Mouse (Mus musculus): ENCODE measurements around the gene Tep1. TPM values are rescaled to one million over a fixed set of nuclear protein-coding genes. Genes with fewer than 3 reads are reported as not detected.

Tep1 gene
- total and polyA plus RNA-seq, 2 experiments from 2014 or later, result 1.2 to 2.4 TPM

GRCm38 (mm10) chr14:50897374-50897765 is 27.0 kb upstream of the Tep1 start, which contains the start of gene Klhl33:
Gene Klhl33, minus strand, starts transcription at chr14:50897507.
- no peak for ATAC-seq
- DNase-seq, result no peak
- H3K4me2 ChIP-seq (ENCODE audit: low read depth), result peak within 1 kb of the TSS; percentile 83
- H3K27ac ChIP-seq (ENCODE audit: low read depth, low read length), result peak within 1 kb of the TSS; percentile 15; the same call in 1 of the 2 replicates
- peak within 1 kb of the TSS; percentile 56 for H3K9ac ChIP-seq
- no peaks in the 10 kb centered on the region; the same call in 1 of the 2 replicates for H3K4me1 ChIP-seq (ENCODE audit: insufficient read depth)
- WGBS, result 27% methylated on average over 7 of the region's 7 CpGs
- no peaks in the 10 kb centered on the region for H3K9me3 ChIP-seq (ENCODE audit: low read length)
- no peak for TF ChIP-seq CTCF (IDR thresholded peaks at IDR 0.05; ENCODE audit: low read depth)
- H3K4me3 ChIP-seq (ENCODE audit: low read depth, low read length), result peak within 1 kb of the TSS; percentile 45
- H3K27me3 ChIP-seq (ENCODE audit: insufficient read depth, low read length), result no peaks in the 10 kb centered on the region
- H3K36me3 ChIP-seq (ENCODE audit: insufficient read depth), result no peaks in the 10 kb centered on the region

- H3K27me3 ChIP-seq (ENCODE audit: insufficient read depth, low read length), result no peaks in the 10 kb centered on the region
- no peaks in the 10 kb centered on the region; the same call in 1 of the 2 replicates for H3K4me1 ChIP-seq (ENCODE audit: insufficient read depth)
- peak; percentile 83 for ATAC-seq
- no peaks in the 10 kb centered on the region for H3K36me3 ChIP-seq (ENCODE audit: insufficient read depth)
- peak; percentile 58 for DNase-seq
- WGBS, result 14% methylated on average over 23 of the region's 23 CpGs
- H3K4me2 ChIP-seq (ENCODE audit: low read depth), result peak overlapping the region; percentile 83
- H3K4me3 ChIP-seq (ENCODE audit: low read depth, low read length), result peak overlapping the region; percentile 45
- H3K9ac ChIP-seq, result peak overlapping the region; percentile 56
- TF ChIP-seq CTCF (IDR thresholded peaks at IDR 0.05; ENCODE audit: low read depth), result no peak
- peak overlapping the region; percentile 15; the same call in 1 of the 2 replicates for H3K27ac ChIP-seq (ENCODE audit: low read depth, low read length)
- H3K9me3 ChIP-seq (ENCODE audit: low read length), result no peaks in the 10 kb centered on the region
Measured at GRCm38 (mm10) chr14:50896747-50897373, 26.5 kb upstream of the Tep1 start.

GRCm38 (mm10) chr14:50895985-50896746 is 25.8 kb upstream of the Tep1 start:
- peak; percentile 42 for ATAC-seq
- no peak for TF ChIP-seq CTCF (IDR thresholded peaks at IDR 0.05; ENCODE audit: low read depth)
- no peaks in the 10 kb centered on the region; the same call in 1 of the 2 replicates for H3K4me1 ChIP-seq (ENCODE audit: insufficient read depth)

GRCm38 (mm10) chr14:50895407-50895806 is 25.0 kb upstream of the Tep1 start:
- no peak overlapping the region for H3K4me3 ChIP-seq (ENCODE audit: low read depth, low read length)
- TF ChIP-seq CTCF (IDR thresholded peaks at IDR 0.05; ENCODE audit: low read depth), result no peak
- H3K4me2 ChIP-seq (ENCODE audit: low read depth), result no peak overlapping the region

More at GRCm38 (mm10) chr14:50895985-50896746, 25.8 kb upstream of the Tep1 start:
- Histone ChIP-seq H3K4me3 (ENCODE audit: low read depth, low read length) (peak overlapping the region; percentile 45), H3K36me3 (ENCODE audit: insufficient read depth) (no peaks in the 10 kb centered on the region), H3K27me3 (ENCODE audit: insufficient read depth, low read length) (no peaks in the 10 kb centered on the region), H3K9ac (peak overlapping the region; percentile 56), H3K27ac (ENCODE audit: low read depth, low read length) (peak overlapping the region; percentile 15; the same call in 1 of the 2 replicates), H3K9me3 (ENCODE audit: low read length) (no peaks in the 10 kb centered on the region), H3K4me2 (ENCODE audit: low read depth) (peak overlapping the region; percentile 83)
- WGBS, result 12% methylated on average over 19 of the region's 19 CpGs
- DNase-seq, result peak; percentile 18

GRCm38 (mm10) chr14:50892541-50893459 is 22.4 kb upstream of the Tep1 start:
- no peaks in the 10 kb centered on the region for H3K27me3 ChIP-seq (ENCODE audit: insufficient read depth, low read length)
- WGBS, result 84% methylated on average over 22 of the region's 22 CpGs
- H3K4me3 ChIP-seq (ENCODE audit: low read depth, low read length), result no peak overlapping the region
- no peak for ATAC-seq
- H3K4me1 ChIP-seq (ENCODE audit: insufficient read depth), result no peaks in the 10 kb centered on the region; the same call in 1 of the 2 replicates
- H3K27ac ChIP-seq (ENCODE audit: low read depth, low read length), result no peak overlapping the region
- no peak for TF ChIP-seq CTCF (IDR thresholded peaks at IDR 0.05; ENCODE audit: low read depth)
- no peak overlapping the region for H3K4me2 ChIP-seq (ENCODE audit: low read depth)
- H3K36me3 ChIP-seq (ENCODE audit: insufficient read depth), result no peaks in the 10 kb centered on the region
- no peak for DNase-seq
- no peak overlapping the region for H3K9ac ChIP-seq
- H3K9me3 ChIP-seq (ENCODE audit: low read length), result no peaks in the 10 kb centered on the region

More at GRCm38 (mm10) chr14:50895407-50895806, 25.0 kb upstream of the Tep1 start:
- no peak overlapping the region for H3K9ac ChIP-seq
- no peaks in the 10 kb centered on the region for H3K9me3 ChIP-seq (ENCODE audit: low read length)
- no peaks in the 10 kb centered on the region for H3K36me3 ChIP-seq (ENCODE audit: insufficient read depth)
- H3K4me1 ChIP-seq (ENCODE audit: insufficient read depth), result no peaks in the 10 kb centered on the region; the same call in 1 of the 2 replicates
- no peak for DNase-seq
- H3K27me3 ChIP-seq (ENCODE audit: insufficient read depth, low read length), result no peaks in the 10 kb centered on the region
- H3K27ac ChIP-seq (ENCODE audit: low read depth, low read length), result no peak overlapping the region
- no peak for ATAC-seq

GRCm38 (mm10) chr14:50892091-50892490 is 21.7 kb upstream of the Tep1 start:
- no peak for TF ChIP-seq CTCF (IDR thresholded peaks at IDR 0.05; ENCODE audit: low read depth)
- no peak for ATAC-seq
- WGBS, result 94% methylated on average over 7 of the region's 7 CpGs
- Histone ChIP-seq H3K9me3 (ENCODE audit: low read length) (no peaks in the 10 kb centered on the region), H3K9ac (no peak overlapping the region), H3K27me3 (ENCODE audit: insufficient read depth, low read length) (no peaks in the 10 kb centered on the region), H3K27ac (ENCODE audit: low read depth, low read length) (no peak overlapping the region), H3K36me3 (ENCODE audit: insufficient read depth) (no peaks in the 10 kb centered on the region), H3K4me3 (ENCODE audit: low read depth, low read length) (no peak overlapping the region), H3K4me2 (ENCODE audit: low read depth) (no peak overlapping the region), H3K4me1 (ENCODE audit: insufficient read depth) (no peaks in the 10 kb centered on the region; the same call in 1 of the 2 replicates)
- DNase-seq, result no peak
